Mouse (Mus musculus) hindbrain, embryonic 15.5 days (tissue): Measurements from ENCODE around the gene Porcn. TPM values are rescaled to one million over a fixed set of nuclear protein-coding genes. Genes with fewer than 3 reads are reported as not detected.
A peak's percentile ranks its signal among the peaks of the same experiment; 100 is the strongest.

Experiments used
- ATAC-seq: fragments of 200-750 bp; cut with Nextera tagmentation; 2 replicates; pipeline ENCODE4 v1.8.0; 2017; ENCODE audit warnings: low read depth, moderate number of reproducible peaks, moderate TSS enrichment; ENCODE audit not compliant: low FRiP score
- H3K27ac ChIP-seq: fragments of 300-500 bp; sonication (generic); replicated peaks from 2 replicates; pipeline ENCODE4 v1.5.1; 2015; ENCODE audit warnings: mild to moderate bottlenecking, inconsistent platforms
- H3K27me3 ChIP-seq: fragments of 300-500 bp; sonication (generic); 2 replicates; pipeline ENCODE4 v1.6.1; 2015; ENCODE audit warnings: control low read depth, inconsistent platforms
- H3K36me3 ChIP-seq: fragments of 300-500 bp; sonication (generic); 2 replicates; pipeline ENCODE4 v1.6.1; 2015; ENCODE audit warnings: control low read depth, inconsistent platforms
- H3K4me1 ChIP-seq: fragments of 300-500 bp; sonication (generic); replicated peaks from 2 replicates; pipeline ENCODE4 v1.6.1; 2015; ENCODE audit warnings: control low read depth, inconsistent platforms
- H3K4me2 ChIP-seq: fragments of 300-500 bp; sonication (generic); 2 replicates; pipeline ENCODE4 v1.6.1; 2015; ENCODE audit warnings: moderate library complexity, mild to moderate bottlenecking, inconsistent platforms
- H3K4me3 ChIP-seq: fragments of 300-500 bp; sonication (generic); 2 replicates; pipeline ENCODE4 v1.5.1; 2015; ENCODE audit warnings: mild to moderate bottlenecking, inconsistent platforms
- H3K9ac ChIP-seq: fragments of 300-500 bp; sonication (generic); 2 replicates; pipeline ENCODE4 v1.6.1; 2015; ENCODE audit warnings: inconsistent platforms
- H3K9me3 ChIP-seq: fragments of 300-500 bp; sonication (generic); 2 replicates; pipeline ENCODE4 v1.6.1; 2016; ENCODE audit warnings: control low read depth, inconsistent platforms
- WGBS: fragments of 180-500 bp; shearing (Covaris S2); methylation state at CpG from one replicate; pipeline ENCODE4 v1.1.7; 2015; 5-methylcytosine and 5-hydroxymethylcytosine counted together
- polyA plus RNA-seq: library from polyadenylated mRNA; unstranded; fragments of >200 nt; fragmentation: Nextera tagmentation; extraction: Ambion mirVana; gene quantifications from 2 replicates; pipeline ENCODE4 v1.2.1, GENCODE M21; 2015

Porcn gene
- polyA plus RNA-seq, 1 experiment from 2014 or later = 52.9 TPM

GRCm38 (mm10) chrX:8204076-8204475, 2.2 kb downstream of the Porcn start:
- H3K4me3 ChIP-seq = no peak overlapping the region
- no peak overlapping the region for H3K27ac ChIP-seq
- H3K4me2 ChIP-seq = no peak overlapping the region
- peaks cover 6% of the 10 kb centered on the region for H3K4me1 ChIP-seq
- peaks cover 5% of the 10 kb centered on the region; the same call in 1 of the 2 replicates for H3K36me3 ChIP-seq
- no peak for ATAC-seq
- no peak overlapping the region for H3K9ac ChIP-seq
- no peaks in the 10 kb centered on the region for H3K27me3 ChIP-seq
- 86% methylated on average over 10 of the region's 10 CpGs for WGBS
- H3K9me3 ChIP-seq = no peaks in the 10 kb centered on the region

GRCm38 (mm10) chrX:8203105-8203504, 3.2 kb downstream of the Porcn start:
- H3K9ac ChIP-seq = no peak overlapping the region
- peaks cover 5% of the 10 kb centered on the region; the same call in 1 of the 2 replicates for H3K36me3 ChIP-seq
- WGBS = 85% methylated on average over 14 of the region's 14 CpGs
- no peak for ATAC-seq
- H3K27ac ChIP-seq = no peak overlapping the region
- H3K4me3 ChIP-seq = no peak overlapping the region
- H3K4me2 ChIP-seq = no peak overlapping the region
- no peaks in the 10 kb centered on the region for H3K27me3 ChIP-seq
- peaks cover 6% of the 10 kb centered on the region for H3K4me1 ChIP-seq
- no peaks in the 10 kb centered on the region for H3K9me3 ChIP-seq

DNA sequence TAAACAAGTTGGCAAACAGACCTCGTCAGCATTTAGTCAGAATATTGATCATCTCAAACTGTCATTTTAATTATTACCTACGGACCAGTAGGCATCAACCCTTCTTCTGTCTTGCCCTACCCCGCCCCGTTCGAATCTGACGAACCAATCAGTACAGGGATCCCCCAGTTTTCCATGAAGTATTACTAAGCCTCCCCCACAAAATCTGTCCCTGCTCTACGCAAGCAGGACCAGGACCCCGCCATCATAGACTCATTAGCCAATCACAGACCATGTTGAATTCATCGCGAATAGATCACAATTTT, 13.0 kb downstream of the Porcn start, which contains the start of gene Ebp:
Ebp (minus strand) TSS at position 94 of the 305 bp plus-strand sequence.
- Histone ChIP-seq H3K9me3 (no peaks in the 10 kb centered on the region), H3K4me2 (peak within 1 kb of the TSS; percentile 68), H3K27me3 (no peaks in the 10 kb centered on the region), H3K27ac (peak within 1 kb of the TSS; percentile 83), H3K36me3 (no peaks in the 10 kb centered on the region), H3K4me3 (peak within 1 kb of the TSS; percentile 55), H3K9ac (peak within 1 kb of the TSS; percentile 55), H3K4me1 (peaks cover 5% of the 10 kb centered on the region; the same call in 1 of the 2 replicates)
- WGBS = 24% methylated on average over 10 of the region's 10 CpGs
- peak; percentile 59 for ATAC-seq

GRCm38 (mm10) chrX:8192640-8193418, 13.5 kb downstream of the Porcn start:
- Histone ChIP-seq H3K9ac (peak overlapping the region; percentile 55), H3K36me3 (no peaks in the 10 kb centered on the region), H3K4me1 (peaks cover 5% of the 10 kb centered on the region; the same call in 1 of the 2 replicates), H3K9me3 (no peaks in the 10 kb centered on the region), H3K4me2 (peak overlapping the region; percentile 68), H3K27me3 (no peaks in the 10 kb centered on the region), H3K27ac (peak overlapping the region; percentile 83), H3K4me3 (peak overlapping the region; percentile 55)
- ATAC-seq = peak; percentile 96
- WGBS = 18% methylated on average over 36 of the region's 38 CpGs

GRCm38 (mm10) chrX:8192126-8192639, 14.1 kb downstream of the Porcn start:
- peaks cover 5% of the 10 kb centered on the region; the same call in 1 of the 2 replicates for H3K4me1 ChIP-seq
- 23% methylated on average over 13 of the region's 13 CpGs for WGBS
- no peaks in the 10 kb centered on the region for H3K27me3 ChIP-seq
- 0 out of 2 replicates have a peak, but pooled peaks cover 2% of the 10 kb centered on the region for H3K36me3 ChIP-seq
- H3K27ac ChIP-seq = peak overlapping the region; percentile 83
- H3K9ac ChIP-seq = peak overlapping the region; percentile 55
- no peak for ATAC-seq
- H3K4me2 ChIP-seq = peak overlapping the region; percentile 68
- no peaks in the 10 kb centered on the region for H3K9me3 ChIP-seq
- H3K4me3 ChIP-seq = peak overlapping the region; percentile 55

- no peak overlapping the region for H3K9ac ChIP-seq
- ATAC-seq = 0 out of 2 replicates have a peak, but pooled peaks have one; percentile 27
- H3K27ac ChIP-seq = no peak overlapping the region
- H3K36me3 ChIP-seq = peaks cover 12% of the 10 kb centered on the region; the same call in 1 of the 2 replicates
- 21% methylated on average over 7 of the region's 7 CpGs for WGBS
- no peaks in the 10 kb centered on the region for H3K9me3 ChIP-seq
- no peaks in the 10 kb centered on the region for H3K4me1 ChIP-seq
- H3K27me3 ChIP-seq = no peaks in the 10 kb centered on the region
- no peak overlapping the region for H3K4me3 ChIP-seq
- H3K4me2 ChIP-seq = no peak overlapping the region
Observed at GRCm38 (mm10) chrX:8182871-8183540, 23.3 kb downstream of the Porcn start.

- Histone ChIP-seq H3K27me3 (no peaks in the 10 kb centered on the region), H3K4me1 (peaks cover 3% of the 10 kb centered on the region), H3K9me3 (no peaks in the 10 kb centered on the region), H3K27ac (no peak overlapping the region), H3K4me3 (no peak overlapping the region), H3K9ac (no peak overlapping the region), H3K36me3 (peaks cover 3% of the 10 kb centered on the region; the same call in 1 of the 2 replicates), H3K4me2 (no peak overlapping the region)
- no peak for ATAC-seq
- WGBS = 92% methylated on average over 5 of the region's 5 CpGs
Observed at GRCm38 (mm10) chrX:8179646-8180045, 26.7 kb downstream of the Porcn start.

GRCm38 (mm10) chrX:8178871-8179270, 27.5 kb downstream of the Porcn start:
- Histone ChIP-seq H3K9me3 (no peaks in the 10 kb centered on the region), H3K4me2 (no peak overlapping the region), H3K27me3 (no peaks in the 10 kb centered on the region), H3K36me3 (no peaks in the 10 kb centered on the region), H3K4me3 (no peak overlapping the region), H3K4me1 (peaks cover 5% of the 10 kb centered on the region), H3K27ac (no peak overlapping the region), H3K9ac (no peak overlapping the region)
- no peak for ATAC-seq
- 98% methylated on average over 2 of the region's 2 CpGs for WGBS

DNA sequence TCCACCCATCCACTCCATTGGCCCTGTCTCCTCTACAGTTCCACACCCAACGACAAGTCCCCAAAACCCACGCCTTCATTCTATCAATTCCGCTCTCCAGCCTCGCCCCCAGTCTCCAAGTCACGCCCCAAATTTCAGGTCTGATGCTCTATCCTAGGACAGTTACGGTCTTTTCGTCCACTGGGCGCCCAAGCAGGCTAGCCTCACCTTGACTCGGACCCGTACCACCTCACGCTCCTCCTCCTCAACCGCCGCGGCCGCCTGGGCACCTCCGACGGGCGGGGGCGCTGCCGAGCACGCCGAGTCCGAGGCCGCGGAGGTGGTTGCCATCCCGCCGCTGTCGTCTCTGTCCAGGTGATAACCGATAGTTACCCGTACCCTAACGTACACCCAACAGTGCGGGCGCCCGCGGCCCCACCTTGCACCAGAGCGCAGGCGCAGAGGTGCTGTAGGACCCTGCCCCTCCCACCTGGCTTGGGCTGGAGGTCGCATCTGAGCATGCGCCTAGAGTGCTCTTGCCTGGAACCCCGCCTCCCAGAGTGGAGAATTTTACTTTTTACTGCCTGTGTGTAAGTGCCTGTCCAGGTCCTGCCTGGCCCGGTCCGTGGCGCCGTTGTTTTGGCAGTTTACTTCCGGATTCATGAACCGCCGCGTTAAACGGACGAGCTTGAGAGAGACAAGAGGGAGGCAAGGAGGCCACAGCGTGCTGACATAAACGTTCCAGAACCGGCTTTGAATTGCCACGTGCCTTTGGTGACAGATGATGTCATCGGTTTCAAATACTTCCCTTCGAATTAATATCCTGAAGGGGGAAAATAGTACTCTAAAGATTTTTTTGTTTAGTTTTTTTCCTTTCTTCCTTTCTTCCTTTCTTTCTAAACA, 30.6 kb downstream of the Porcn start, which contains the start of gene Tbc1d25:
Tbc1d25 (minus strand) TSS at position 678 of the 882 bp plus-strand sequence.
- peak within 1 kb of the TSS; percentile 65 for H3K9ac ChIP-seq
- H3K9me3 ChIP-seq = no peaks in the 10 kb centered on the region
- peak within 1 kb of the TSS; percentile 60 for H3K4me3 ChIP-seq
- WGBS = 19% methylated on average over 56 of the region's 56 CpGs
- no peaks in the 10 kb centered on the region for H3K27me3 ChIP-seq
- H3K4me1 ChIP-seq = peaks cover 5% of the 10 kb centered on the region
- 0 out of 2 replicates have a peak, but pooled peaks cover 3% of the 10 kb centered on the region for H3K36me3 ChIP-seq
- ATAC-seq = peak; percentile 96
- peak within 1 kb of the TSS; percentile 59 for H3K4me2 ChIP-seq
- H3K27ac ChIP-seq = peak within 1 kb of the TSS; percentile 73

DNA sequence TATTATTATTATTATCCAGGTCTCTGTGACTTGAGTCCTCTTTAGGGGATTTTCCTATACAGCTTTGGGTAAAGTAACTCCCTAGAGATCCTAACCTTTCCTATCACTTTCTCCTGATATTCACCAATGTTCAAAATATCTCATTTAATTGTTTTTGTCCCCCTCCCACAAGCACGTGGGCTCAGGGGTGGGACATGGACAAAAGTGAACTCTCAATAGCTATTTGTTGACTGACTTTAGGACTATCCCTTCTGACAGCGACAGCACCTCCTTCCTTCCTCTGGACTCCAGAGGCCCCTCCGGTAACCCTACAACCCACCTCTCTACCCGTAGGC, 31.2 kb downstream of the Porcn start:
- H3K4me1 ChIP-seq = peaks cover 5% of the 10 kb centered on the region
- H3K27ac ChIP-seq = no peak overlapping the region
- peak overlapping the region; percentile 60 for H3K4me3 ChIP-seq
- H3K9ac ChIP-seq = peak overlapping the region; percentile 65
- H3K4me2 ChIP-seq = peak overlapping the region; percentile 59
- no peaks in the 10 kb centered on the region for H3K9me3 ChIP-seq
- H3K36me3 ChIP-seq = peaks cover 9% of the 10 kb centered on the region; the same call in 1 of the 2 replicates
- ATAC-seq = no peak
- no peaks in the 10 kb centered on the region for H3K27me3 ChIP-seq
- 18% methylated on average over 4 of the region's 4 CpGs for WGBS
